Mouse (Mus musculus) midbrain, postnatal 0 days (tissue): Measurements from ENCODE around the gene Fkbp5. TPM values are rescaled to one million over a fixed set of nuclear protein-coding genes. Genes with fewer than 3 reads are reported as not detected.

Experiments
- ATAC-seq: fragments of 200-750 bp; cut with Nextera tagmentation; 2 replicates; pipeline ENCODE4 v1.8.0; 2017; ENCODE audit warnings: moderate number of reproducible peaks, mild to moderate bottlenecking, moderate TSS enrichment, moderate library complexity; ENCODE audit not compliant: low FRiP score
- DNase-seq: peaks from one replicate; pipeline ENCODE4 v3.0.0-alpha.2; 2015; ENCODE audit warnings: low spot score
- H3K27ac ChIP-seq: fragments of 300-500 bp; sonication (generic); 2 replicates; pipeline ENCODE4 v1.5.1; 2014; ENCODE audit warnings: low read depth, mild to moderate bottlenecking, low read length, mixed read lengths
- H3K27me3 ChIP-seq: fragments of 300-500 bp; sonication (generic); 2 replicates; pipeline ENCODE4 v1.6.1; 2014; ENCODE audit warnings: low read length, control low read depth, mixed read lengths; ENCODE audit not compliant: insufficient read depth
- H3K36me3 ChIP-seq: fragments of 300-500 bp; sonication (generic); 2 replicates; pipeline ENCODE4 v1.6.1; 2014; ENCODE audit warnings: low read length, control low read depth, mixed read lengths; ENCODE audit not compliant: insufficient read depth
- H3K4me1 ChIP-seq: fragments of 300-500 bp; sonication (generic); 2 replicates; pipeline ENCODE4 v1.6.1; 2014; ENCODE audit warnings: mild to moderate bottlenecking, control low read depth, antibody characterized with exemption, low read length, mixed read lengths; ENCODE audit not compliant: insufficient read depth
- H3K4me2 ChIP-seq: fragments of 300-500 bp; sonication (generic); 2 replicates; pipeline ENCODE4 v1.6.1; 2014; ENCODE audit warnings: low read depth, mild to moderate bottlenecking, low read length, mixed read lengths; ENCODE audit not compliant: poor library complexity, severe bottlenecking
- H3K4me3 ChIP-seq: fragments of 300-500 bp; sonication (generic); 2 replicates; pipeline ENCODE4 v1.5.1; 2014; ENCODE audit warnings: low read depth, mild to moderate bottlenecking, low read length, moderate library complexity
- H3K9ac ChIP-seq: fragments of 300-500 bp; sonication (generic); replicated peaks from 2 replicates; pipeline ENCODE4 v1.6.1; 2014; ENCODE audit warnings: mild to moderate bottlenecking, low read length, moderate library complexity, mixed read lengths; ENCODE audit not compliant: poor library complexity, severe bottlenecking
- H3K9me3 ChIP-seq: fragments of 300-500 bp; sonication (generic); 2 replicates; pipeline ENCODE4 v1.6.1; 2016; ENCODE audit warnings: low read length, control low read depth
- CTCF ChIP-seq: IDR thresholded peaks from 2 replicates; pipeline ENCODE4 v1.5.1; 2016; ENCODE audit warnings: antibody characterized with exemption, mild to moderate bottlenecking
- WGBS: fragments of 180-500 bp; shearing (Covaris S2); extraction: QIAGEN DNeasy Blood & Tissue Kit; methylation state at CpG from one replicate; pipeline ENCODE4 v1.1.7; 2014; 5-methylcytosine and 5-hydroxymethylcytosine counted together
- polyA plus RNA-seq: library from polyadenylated mRNA; unstranded; fragments of >200 nt; fragmentation: Nextera tagmentation; extraction: Ambion mirVana; gene quantifications from 2 replicates; pipeline ENCODE4 v1.2.1, GENCODE M21; 2015
- total RNA-seq: library from RNA; depleted of rRNA; stranded (reverse); fragments of >200 nt; gene quantifications from 2 replicates; pipeline ENCODE4 v1.2.3, GENCODE M21; 2014

Fkbp5 gene
- total and polyA plus RNA-seq, 2 experiments from 2014 or later: 22.5 to 29.9 TPM

DNA sequence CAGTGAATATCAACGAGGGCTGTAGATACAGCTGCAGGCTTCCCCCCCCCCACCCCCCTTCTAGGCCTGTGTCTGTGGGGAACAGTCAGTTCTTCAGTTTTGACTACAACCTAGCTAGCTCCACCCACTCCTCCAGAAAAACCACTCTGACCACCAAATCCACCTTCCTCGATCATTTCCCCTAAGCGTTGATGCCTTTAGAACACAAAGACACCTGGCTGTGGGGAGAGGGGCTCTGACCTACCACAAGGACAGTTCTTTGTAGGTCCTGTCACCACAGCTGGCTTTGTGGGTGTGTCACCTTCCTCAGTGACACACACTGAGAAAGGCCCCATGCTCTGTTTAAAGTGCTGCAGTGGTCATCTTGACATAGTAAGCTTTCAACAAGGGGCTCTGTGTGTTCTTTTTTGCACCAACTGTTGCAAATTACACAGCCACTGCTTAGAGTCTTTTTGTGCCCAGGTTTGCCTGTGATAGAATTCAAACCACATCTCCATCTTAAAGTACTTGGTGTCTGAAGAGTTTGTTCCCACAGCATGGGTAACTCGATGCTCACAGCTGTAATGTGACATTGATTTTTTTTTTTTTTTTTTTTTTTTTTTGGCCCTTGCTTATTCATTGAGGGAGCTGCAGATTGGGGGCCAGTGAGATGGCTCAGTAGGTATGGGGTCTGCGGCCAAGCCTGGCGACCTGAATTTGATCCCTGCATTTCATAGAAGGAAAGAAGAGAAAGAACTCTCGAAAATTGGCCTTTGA is 28.9 kb downstream of the Fkbp5 start:
- no peak overlapping the region for H3K4me3 ChIP-seq
- no peak for DNase-seq
- no peak overlapping the region for H3K27ac ChIP-seq
- no peak overlapping the region for H3K9ac ChIP-seq
- no peaks in the 10 kb centered on the region for H3K9me3 ChIP-seq
- H3K4me2 ChIP-seq: no peak overlapping the region
- H3K27me3 ChIP-seq: no peaks in the 10 kb centered on the region
- WGBS: 77% methylated on average over 7 of the region's 7 CpGs
- no peaks in the 10 kb centered on the region for H3K4me1 ChIP-seq
- ATAC-seq: no peak
- no peak for TF ChIP-seq CTCF
- H3K36me3 ChIP-seq: no peaks in the 10 kb centered on the region

DNA sequence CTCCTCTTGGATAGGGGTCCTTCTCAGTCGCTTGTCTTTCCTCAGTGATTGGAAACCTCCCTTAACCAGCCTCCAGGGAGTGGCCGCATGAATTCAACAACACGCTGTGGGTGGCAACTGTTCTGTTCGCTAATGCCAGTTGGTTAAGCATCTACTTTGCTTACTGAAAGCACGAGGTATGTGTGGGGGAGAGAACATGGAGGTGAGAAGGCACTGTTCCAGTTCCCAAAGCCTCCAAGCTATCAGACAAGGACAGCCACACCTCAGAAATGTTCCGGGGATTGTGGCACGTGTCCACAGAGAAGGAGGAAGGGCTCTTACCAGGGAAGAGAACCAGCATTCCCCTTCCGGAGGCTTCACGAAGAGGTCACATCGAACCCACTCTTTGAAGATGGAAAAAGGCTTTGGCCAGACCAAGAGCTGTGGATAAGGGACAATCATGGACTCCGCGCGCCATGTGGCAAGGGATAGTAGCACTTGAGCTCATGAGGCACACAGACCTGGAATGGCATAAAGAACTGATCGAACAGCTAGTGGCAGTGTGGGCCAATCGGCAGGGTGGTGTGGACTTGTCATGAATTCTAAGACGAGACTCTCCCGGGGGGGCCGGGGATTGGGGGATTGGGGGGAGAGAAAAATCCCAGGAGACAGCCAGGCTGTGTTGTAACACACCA is 29.6 kb downstream of the Fkbp5 start:
- no peak overlapping the region for H3K4me2 ChIP-seq
- H3K27ac ChIP-seq: no peak overlapping the region
- H3K4me3 ChIP-seq: no peak overlapping the region
- ATAC-seq (no peak), DNase-seq (peak; percentile 6)
- TF ChIP-seq CTCF: no peak
- no peaks in the 10 kb centered on the region for H3K9me3 ChIP-seq
- H3K9ac ChIP-seq: no peak overlapping the region
- H3K27me3 ChIP-seq: no peaks in the 10 kb centered on the region
- no peaks in the 10 kb centered on the region for H3K4me1 ChIP-seq
- H3K36me3 ChIP-seq: no peaks in the 10 kb centered on the region
- WGBS: 92% methylated on average over 18 of the region's 18 CpGs

DNA sequence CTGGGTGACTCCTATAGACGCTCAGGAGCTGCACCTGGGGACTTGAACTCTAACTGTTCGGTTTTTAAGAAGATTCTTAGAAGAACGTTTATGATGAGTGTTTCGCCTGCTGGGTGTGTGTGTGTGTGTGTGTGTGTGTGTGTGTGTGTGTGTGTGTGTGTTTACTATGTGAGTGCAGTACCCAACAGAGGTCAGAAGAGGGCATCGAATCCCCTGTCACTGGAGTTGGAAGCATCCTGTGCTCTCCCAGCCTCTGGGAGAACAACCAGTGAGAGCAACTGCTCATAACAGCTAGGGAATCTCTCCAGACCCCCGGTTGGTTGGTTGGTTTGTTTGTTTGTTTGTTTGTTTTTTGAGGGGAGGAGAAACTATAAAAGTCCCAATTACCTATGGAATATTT is 30.6 kb downstream of the Fkbp5 start:
- Histone ChIP-seq H3K4me1 (no peaks in the 10 kb centered on the region), H3K9ac (no peak overlapping the region), H3K4me2 (peak overlapping the region; percentile 73; the same call in 1 of the 2 replicates), H3K27me3 (no peaks in the 10 kb centered on the region), H3K36me3 (no peaks in the 10 kb centered on the region), H3K27ac (no peak overlapping the region), H3K9me3 (no peaks in the 10 kb centered on the region), H3K4me3 (no peak overlapping the region; the same call in 1 of the 2 replicates)
- WGBS: 74% methylated on average over 6 of the region's 6 CpGs
- peak; percentile 39 for TF ChIP-seq CTCF
- DNase-seq (peak; percentile 17), ATAC-seq (no peak)

DNA sequence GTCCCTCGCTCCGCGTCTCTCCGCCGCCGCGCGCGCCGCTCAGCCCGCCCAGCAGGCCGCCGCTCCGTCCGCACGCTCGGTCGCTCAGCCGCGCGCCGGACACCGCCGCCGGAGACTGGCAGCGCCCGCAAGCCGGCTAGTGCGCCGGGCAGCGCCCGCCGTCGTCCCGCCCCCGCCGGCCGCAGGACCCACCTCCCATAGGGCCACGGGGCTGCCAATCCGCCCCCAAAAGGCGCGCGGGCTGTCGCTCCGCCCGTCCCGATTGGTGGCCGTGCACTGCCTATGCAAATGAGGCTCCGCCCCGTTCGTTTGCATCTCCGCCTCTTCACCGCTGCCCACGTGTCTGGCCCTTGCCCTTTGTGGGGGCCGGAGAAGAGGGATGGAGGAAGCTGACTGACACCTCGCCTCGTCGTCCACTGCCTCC is 31.3 kb downstream of the Fkbp5 start:
- peak overlapping the region; percentile 73 for H3K4me2 ChIP-seq
- ATAC-seq (peak; percentile 99), DNase-seq (peak; percentile 98)
- 0% methylated on average over 41 of the region's 58 CpGs for WGBS
- H3K4me3 ChIP-seq: peak overlapping the region; percentile 91
- TF ChIP-seq CTCF: no peak
- H3K4me1 ChIP-seq: no peaks in the 10 kb centered on the region
- H3K27ac ChIP-seq: peak overlapping the region; percentile 87
- H3K27me3 ChIP-seq: no peaks in the 10 kb centered on the region
- no peaks in the 10 kb centered on the region for H3K9me3 ChIP-seq
- peak overlapping the region; percentile 80 for H3K9ac ChIP-seq
- H3K36me3 ChIP-seq: no peaks in the 10 kb centered on the region

DNA sequence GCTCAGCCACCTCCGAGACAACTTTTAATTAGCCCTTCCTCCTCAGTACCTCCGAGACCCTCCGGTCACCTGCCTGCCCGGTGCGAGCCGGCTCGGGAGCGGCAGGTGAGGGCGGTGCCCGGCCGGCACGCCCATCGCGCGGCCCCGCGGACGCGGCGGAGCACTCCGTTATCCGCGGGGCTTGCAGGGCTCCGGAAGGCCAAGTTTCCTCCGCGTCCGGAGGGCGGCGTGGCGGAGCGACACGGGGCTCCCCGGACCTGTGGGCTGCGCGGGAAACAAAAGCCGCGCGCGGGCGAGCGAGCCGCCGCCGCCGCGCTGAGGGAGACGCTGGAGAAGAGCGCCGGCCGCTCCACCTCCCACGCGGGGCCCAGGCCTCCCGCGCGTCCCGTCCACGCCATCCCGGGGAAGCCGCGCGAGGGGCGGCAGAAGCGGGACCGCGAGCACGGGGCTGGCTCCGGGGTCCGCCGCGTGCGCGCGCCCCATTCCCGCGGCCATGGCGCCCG is 31.8 kb downstream of the Fkbp5 start:
- peak; percentile 30; the same call in 1 of the 2 replicates for TF ChIP-seq CTCF
- H3K27ac ChIP-seq: peak overlapping the region; percentile 87
- H3K36me3 ChIP-seq: no peaks in the 10 kb centered on the region
- H3K9me3 ChIP-seq: no peaks in the 10 kb centered on the region
- WGBS: under 1% methylated on average over 23 of the region's 77 CpGs
- H3K4me1 ChIP-seq: no peaks in the 10 kb centered on the region
- peak overlapping the region; percentile 91 for H3K4me3 ChIP-seq
- H3K4me2 ChIP-seq: peak overlapping the region; percentile 73
- no peak for DNase-seq
- H3K27me3 ChIP-seq: no peaks in the 10 kb centered on the region
- peak; percentile 66 for ATAC-seq
- peak overlapping the region; percentile 80 for H3K9ac ChIP-seq
